Mouse (Mus musculus): Measurements from ENCODE around the gene Ddx54.

DNA sequence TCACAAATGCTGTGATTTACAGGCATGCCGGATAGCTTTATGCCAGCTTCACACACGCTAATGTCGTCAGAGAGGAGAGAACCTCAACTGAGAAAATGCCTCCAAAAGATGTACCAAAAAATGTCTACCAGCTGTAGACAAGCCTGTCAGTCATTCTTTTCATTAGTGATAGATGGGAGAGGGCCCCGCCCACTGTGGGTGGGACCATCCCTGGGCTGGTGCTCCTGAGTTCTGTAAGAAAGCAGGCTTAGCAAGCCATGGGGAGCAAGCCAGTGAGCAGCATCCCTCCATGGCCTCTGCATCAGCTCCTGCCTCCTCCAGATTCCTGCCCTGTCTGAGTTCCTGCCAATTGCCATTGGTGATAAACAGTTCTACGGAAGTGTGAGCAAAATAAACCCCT, 23.1 kb downstream of the Ddx54 start:
- TF ChIP-seq POLR2A (IDR thresholded peaks at IDR 0.05; ENCODE audit: low read depth, low read length), result no peak
- no peak for TF ChIP-seq CTCF (IDR thresholded peaks at IDR 0.05; ENCODE audit: extremely low read depth, insufficient read depth, insufficient read length, insufficient replicate concordance)
